Mouse (Mus musculus): ENCODE measurements at regions not wholly inside any gene's neighbourhood (a gene's known extent, or its start where the extent isn't known, plus 50 kb on each side); places are given as distances from the start of the nearest gene placed in this dataset.
"Not testable (repeated sequence)": the region's sequence is repeated elsewhere in the genome, so short reads cannot be mapped to it uniquely, and the experiment has no call there.

DNA sequence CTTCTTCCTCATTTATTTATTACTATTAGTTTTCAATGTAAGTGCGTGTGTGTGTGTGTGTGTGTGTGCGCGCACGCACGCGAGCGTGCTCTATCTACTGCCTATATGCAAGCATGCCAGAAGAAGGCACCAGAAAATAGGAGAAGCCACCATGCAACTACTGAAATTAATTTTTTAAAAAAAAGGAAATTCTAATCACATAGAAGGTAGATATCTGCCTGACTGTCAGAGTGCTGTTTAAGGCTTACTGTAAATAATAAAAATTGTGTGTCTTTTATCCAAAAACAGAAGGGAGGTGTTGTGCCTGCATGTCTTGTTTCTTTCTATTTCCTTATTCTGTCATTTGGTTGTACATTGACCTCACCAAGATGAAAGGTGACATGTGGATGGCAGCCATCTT lies 163.1 kb upstream of the Gdi2 start:
- TF ChIP-seq GATA1 (IDR thresholded peaks at IDR 0.05; ENCODE audit: low read length) (no peak), TAL1 (IDR thresholded peaks at IDR 0.05; ENCODE audit: low read length) (no peak)
- no peak overlapping the region for H3K4me3 ChIP-seq (replicated peaks)
- no peaks in the 10 kb centered on the region for H3K27me3 ChIP-seq (ENCODE audit: control insufficient read depth)
- H3K36me3 ChIP-seq (ENCODE audit: control insufficient read depth), result no peaks in the 10 kb centered on the region
- H3K4me1 ChIP-seq (ENCODE audit: control insufficient read depth), result no peaks in the 10 kb centered on the region
- H3K9me3 ChIP-seq (ENCODE audit: control insufficient read depth, low read length), result peaks cover 6% of the 10 kb centered on the region

DNA sequence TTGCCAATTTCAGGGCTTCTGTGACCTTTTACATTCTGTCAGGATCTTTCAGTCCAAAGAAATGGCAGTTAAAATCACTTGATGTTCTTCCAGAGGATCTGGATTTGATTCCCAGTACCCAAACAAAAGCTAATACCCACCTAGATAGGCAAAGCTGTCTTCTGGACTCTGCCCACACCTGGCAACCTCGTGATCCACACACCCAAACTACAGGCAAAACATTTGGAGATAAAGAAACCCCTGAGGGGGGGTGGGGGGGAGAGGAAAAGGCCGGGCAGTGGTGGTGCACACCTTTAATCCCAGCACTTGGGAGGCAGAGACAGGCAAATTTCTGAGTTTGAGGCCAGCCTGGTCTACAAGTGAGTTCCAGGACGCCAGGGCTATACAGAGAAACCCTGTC lies 160.1 kb upstream of the Gdi2 start:
- not testable (repeated sequence) for H3K4me1 ChIP-seq (ENCODE audit: control insufficient read depth); H3K27me3 ChIP-seq (ENCODE audit: control insufficient read depth); H3K36me3 ChIP-seq (ENCODE audit: control insufficient read depth); H3K4me3 ChIP-seq (replicated peaks)
- peaks cover 12% of the 10 kb centered on the region for H3K9me3 ChIP-seq (ENCODE audit: control insufficient read depth, low read length)

DNA sequence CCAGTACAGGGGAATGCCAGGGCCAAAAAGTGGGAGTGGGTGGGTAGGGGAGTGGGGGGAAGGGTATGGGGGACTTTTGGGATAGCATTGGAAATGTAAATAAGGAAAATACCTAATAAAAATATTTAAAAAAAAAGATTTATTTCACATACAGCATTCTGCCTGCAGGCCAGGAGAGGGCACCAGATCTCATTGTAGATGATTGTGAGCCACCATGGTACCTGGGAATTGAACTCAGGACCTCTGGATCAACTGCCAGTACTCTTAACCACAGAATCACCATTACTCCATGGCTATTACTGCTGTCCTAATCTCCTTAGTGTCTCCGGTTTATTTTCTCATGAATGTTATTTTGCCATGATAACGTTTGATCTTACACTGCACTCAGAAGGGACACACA lies 132.1 kb upstream of the Gdi2 start:
- H3K9me3 ChIP-seq (ENCODE audit: control insufficient read depth, low read length); H3K4me3 ChIP-seq (replicated peaks); H3K36me3 ChIP-seq (ENCODE audit: control insufficient read depth); H3K27me3 ChIP-seq (ENCODE audit: control insufficient read depth); H3K4me1 ChIP-seq (ENCODE audit: control insufficient read depth): not testable (repeated sequence)

DNA sequence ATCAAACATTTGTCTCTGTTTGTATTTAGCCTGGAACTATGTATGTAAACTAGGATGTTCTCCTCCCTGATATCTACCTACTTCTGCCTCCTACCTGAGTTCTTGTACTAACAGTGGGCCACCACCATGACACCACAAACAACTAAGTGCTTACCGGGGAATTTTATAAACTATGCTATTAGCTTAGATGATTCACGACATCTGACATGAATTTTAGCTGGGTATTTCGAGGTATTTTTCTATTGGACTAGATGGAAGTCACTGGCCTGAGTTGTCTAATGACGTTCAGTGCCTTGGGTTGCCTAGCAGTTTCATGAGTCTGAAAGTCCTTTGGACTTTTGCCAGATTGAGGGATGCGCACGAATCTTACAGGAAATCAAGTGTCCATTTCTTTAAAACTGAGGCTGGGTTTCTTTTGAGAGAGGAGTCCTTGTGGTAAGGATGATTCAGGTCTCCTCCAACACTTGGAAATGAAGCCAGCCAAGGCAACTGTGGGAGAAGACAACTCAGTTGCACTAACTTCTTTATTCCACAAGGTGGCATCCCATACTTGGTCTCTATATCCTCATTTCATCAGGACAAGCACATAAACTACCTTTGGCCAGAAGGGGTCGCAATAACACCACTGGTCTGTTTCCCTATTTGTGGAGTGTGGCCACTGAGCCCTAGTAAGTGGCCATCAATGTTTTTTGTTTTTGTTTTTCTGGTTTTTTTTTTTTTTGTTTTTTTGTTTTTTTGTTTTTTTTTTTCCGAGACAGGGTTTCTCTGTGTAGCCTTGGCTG lies 131.4 kb upstream of the Gdi2 start:
- not testable (repeated sequence) for H3K36me3 ChIP-seq (ENCODE audit: control insufficient read depth); H3K27me3 ChIP-seq (ENCODE audit: control insufficient read depth); H3K4me3 ChIP-seq (replicated peaks); H3K4me1 ChIP-seq (ENCODE audit: control insufficient read depth); H3K9me3 ChIP-seq (ENCODE audit: control insufficient read depth, low read length)

DNA sequence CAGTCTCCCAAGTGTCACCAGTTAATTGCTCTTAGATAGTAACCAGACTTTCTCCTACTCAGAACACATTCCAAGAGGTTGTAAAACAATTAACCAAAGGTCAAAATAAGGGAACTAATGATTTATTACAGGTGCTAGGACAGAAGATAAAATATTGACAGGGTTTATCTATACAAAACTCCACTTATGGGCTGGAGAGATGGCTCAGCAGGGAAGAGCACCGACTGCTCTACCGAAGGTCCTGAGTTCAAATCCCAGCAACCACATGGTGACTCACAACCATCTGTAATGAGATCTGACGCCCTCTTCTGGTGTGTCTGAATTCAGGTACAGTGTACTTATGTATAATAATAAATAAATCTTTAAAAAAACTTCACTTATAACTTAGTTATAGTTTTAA lies 127.6 kb upstream of the Gdi2 start:
- not testable (repeated sequence) for H3K9me3 ChIP-seq (ENCODE audit: control insufficient read depth, low read length); H3K36me3 ChIP-seq (ENCODE audit: control insufficient read depth); H3K4me1 ChIP-seq (ENCODE audit: control insufficient read depth); H3K27me3 ChIP-seq (ENCODE audit: control insufficient read depth); H3K4me3 ChIP-seq (replicated peaks)

DNA sequence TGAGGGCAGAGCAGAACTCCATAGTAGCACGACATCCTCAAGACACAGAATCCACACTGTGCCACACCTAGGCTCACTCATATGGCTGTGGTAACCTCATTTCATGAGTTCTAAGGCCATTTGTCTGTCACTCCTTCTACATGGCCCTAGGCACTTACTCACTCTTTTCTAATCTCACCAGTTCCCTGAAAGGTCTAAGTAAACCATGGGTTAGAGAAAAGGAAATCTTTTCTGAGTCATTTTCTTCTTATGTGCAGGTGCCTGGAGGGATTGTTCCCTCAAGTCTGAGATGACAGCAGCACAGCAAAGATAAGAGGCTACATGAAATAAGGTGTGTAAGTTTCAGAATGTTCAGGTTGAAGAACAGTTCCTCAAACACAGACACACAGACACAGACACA lies 120.8 kb upstream of the Gdi2 start:
- Histone ChIP-seq H3K27me3 (ENCODE audit: control insufficient read depth) (no peaks in the 10 kb centered on the region), H3K4me3 (replicated peaks) (no peak overlapping the region), H3K9me3 (ENCODE audit: control insufficient read depth, low read length) (peaks cover 20% of the 10 kb centered on the region), H3K4me1 (ENCODE audit: control insufficient read depth) (no peaks in the 10 kb centered on the region), H3K36me3 (ENCODE audit: control insufficient read depth) (no peaks in the 10 kb centered on the region)
- TF ChIP-seq GATA1 (IDR thresholded peaks at IDR 0.05; ENCODE audit: low read length), result no peak
- no peak for TF ChIP-seq TAL1 (IDR thresholded peaks at IDR 0.05; ENCODE audit: low read length)

DNA sequence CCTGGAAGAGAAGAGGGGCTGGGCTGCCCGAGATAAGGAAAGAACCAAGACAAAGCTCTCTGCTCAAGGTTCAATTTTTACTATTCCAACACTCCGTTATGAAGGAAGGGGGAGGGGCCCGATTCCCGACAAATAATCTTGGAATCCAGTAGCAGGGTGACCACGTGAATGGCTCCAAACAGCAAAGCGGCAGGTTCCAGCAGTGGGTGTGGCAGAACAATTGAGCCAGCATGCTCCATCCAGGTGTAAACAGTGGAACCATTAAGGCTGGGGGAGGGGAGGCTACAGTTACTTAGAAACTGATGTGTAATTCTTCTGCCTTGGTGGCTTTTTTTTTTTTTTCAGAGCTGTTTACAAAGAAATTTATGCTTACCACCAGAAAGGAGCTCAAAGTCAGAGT lies 82.5 kb upstream of the Gdi2 start:
- not testable (repeated sequence) for H3K9me3 ChIP-seq (ENCODE audit: control insufficient read depth, low read length); H3K27me3 ChIP-seq (ENCODE audit: control insufficient read depth); H3K36me3 ChIP-seq (ENCODE audit: control insufficient read depth); H3K4me1 ChIP-seq (ENCODE audit: control insufficient read depth); H3K4me3 ChIP-seq (replicated peaks)

DNA sequence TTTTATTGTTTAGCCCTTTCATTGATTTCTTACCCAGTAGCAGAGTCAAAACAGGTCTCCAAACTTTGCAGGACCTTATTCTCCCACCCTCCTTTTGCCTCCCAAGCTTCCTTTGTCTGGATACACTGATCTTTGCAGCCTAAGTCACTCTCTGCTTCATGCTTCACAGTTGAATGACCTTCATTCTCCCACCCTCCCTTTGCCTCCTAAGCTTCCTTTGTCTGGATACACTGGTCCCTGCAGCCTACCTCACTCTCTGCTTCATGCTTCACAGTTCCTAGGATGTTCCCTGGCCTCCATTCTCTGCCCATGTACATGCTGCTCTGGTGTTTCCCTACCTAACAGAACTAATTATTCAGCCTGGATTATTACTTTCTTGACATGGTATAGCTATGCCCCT lies 61.0 kb upstream of the Gdi2 start:
- H3K9me3 ChIP-seq (ENCODE audit: control insufficient read depth, low read length), result peaks cover 5% of the 10 kb centered on the region
- H3K4me3 ChIP-seq (replicated peaks), result no peak overlapping the region
- H3K4me1 ChIP-seq (ENCODE audit: control insufficient read depth), result peaks cover 6% of the 10 kb centered on the region
- no peaks in the 10 kb centered on the region for H3K36me3 ChIP-seq (ENCODE audit: control insufficient read depth)
- no peak for TF ChIP-seq TAL1 (IDR thresholded peaks at IDR 0.05; ENCODE audit: low read length)
- TF ChIP-seq GATA1 (IDR thresholded peaks at IDR 0.05; ENCODE audit: low read length), result no peak
- H3K27me3 ChIP-seq (ENCODE audit: control insufficient read depth), result no peaks in the 10 kb centered on the region; the same call in 1 of the 2 replicates

DNA sequence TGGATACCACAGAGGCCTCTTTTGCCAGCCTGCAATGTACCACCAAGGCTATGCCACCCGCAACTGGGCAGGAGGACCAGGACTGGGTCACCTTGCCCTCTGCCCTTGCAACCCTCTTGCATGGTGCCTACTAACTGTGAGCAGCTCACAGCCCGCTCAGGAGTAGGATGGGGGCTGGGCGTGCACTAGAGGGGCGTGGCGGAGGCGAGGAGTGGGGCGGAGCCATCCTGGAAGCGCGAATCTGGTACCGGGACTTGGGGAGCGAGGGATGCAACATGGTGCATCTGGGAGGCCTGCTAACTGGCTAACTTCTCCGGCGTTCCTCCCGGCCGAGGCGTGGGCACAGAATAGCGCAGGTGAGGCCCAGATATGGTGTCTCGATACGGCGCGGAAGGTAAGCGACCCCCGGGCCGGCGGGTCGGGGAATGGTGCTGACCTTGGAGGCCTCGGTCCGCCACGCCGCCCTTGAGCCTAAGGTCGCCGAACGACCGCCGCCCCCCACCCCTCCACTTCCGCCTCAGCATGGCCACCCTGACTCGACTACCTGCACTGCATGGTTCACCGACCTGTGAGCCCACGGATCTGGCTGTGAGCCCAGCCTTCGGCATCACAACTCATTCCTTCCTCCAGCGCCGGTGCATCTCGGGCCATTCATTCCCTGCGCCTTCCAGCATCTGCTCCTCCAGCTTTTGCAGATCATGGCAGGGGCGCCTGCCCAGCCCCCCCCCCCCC lies 59.7 kb upstream of the Gdi2 start:
- H3K4me1 ChIP-seq (ENCODE audit: control insufficient read depth), result peaks cover 6% of the 10 kb centered on the region
- H3K4me3 ChIP-seq (replicated peaks), result peak overlapping the region; percentile 59
- H3K36me3 ChIP-seq (ENCODE audit: control insufficient read depth), result no peaks in the 10 kb centered on the region
- TF ChIP-seq GATA1 (IDR thresholded peaks at IDR 0.05; ENCODE audit: low read length), result no peak
- TF ChIP-seq TAL1 (IDR thresholded peaks at IDR 0.05; ENCODE audit: low read length), result no peak
- H3K9me3 ChIP-seq (ENCODE audit: control insufficient read depth, low read length), result peaks cover 5% of the 10 kb centered on the region
- H3K27me3 ChIP-seq (ENCODE audit: control insufficient read depth), result no peaks in the 10 kb centered on the region; the same call in 1 of the 2 replicates

Data from erythroblast, embryonic 14.5 days (primary cell).